Comparison of ENCODE assay signal across 16 mouse cellular contexts in the genomic region with DNA sequence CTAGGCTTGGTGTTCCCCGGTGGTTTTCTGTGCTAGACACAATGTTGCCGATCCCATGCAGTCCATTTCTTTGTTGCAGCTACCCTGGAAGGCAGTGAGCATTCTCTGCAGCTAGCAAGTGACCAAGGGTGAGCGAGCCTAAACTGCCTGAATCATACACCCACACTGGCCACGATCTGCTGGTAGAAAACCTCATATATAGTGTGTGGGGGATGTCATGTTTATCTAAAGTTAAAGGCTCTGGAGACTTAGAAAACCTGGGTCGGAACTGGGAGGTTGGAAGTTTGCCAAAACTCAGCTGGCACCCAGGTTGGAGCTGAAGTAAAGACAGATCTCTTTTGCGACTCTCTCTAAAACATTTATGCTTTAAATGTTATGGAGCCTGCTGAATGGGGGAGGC. TPM values are rescaled to one million over a fixed set of nuclear protein-coding genes. Genes with fewer than 3 reads are reported as not detected.
DNase-seq lines count a peak whose midpoint lies in the region; ATAC-seq and TF ChIP-seq lines count a peak whose summit lies in the region.
"Had no signal": no experiment of that assay in that cellular context is flagged by ENCODE, and none has a peak within 500 bp of the region (broad histone marks: within the 10 kb centered on the region; RNA-seq: fewer than 3 reads in every experiment).

No protein-coding gene starts in this region.

- H3K4me3 ChIP-seq in lung, embryonic 14.5 days (ENCODE audit: low read depth, low read length) = no peak overlapping the region
- no peak overlapping the region for H3K4me3 ChIP-seq in ES-Bruce4 (ENCODE audit: low read depth, low read length)
- no peak overlapping the region for H3K4me3 ChIP-seq in intestine, embryonic 15.5 days (replicated peaks)
- H3K4me3 ChIP-seq: forebrain, embryonic 13.5 days; liver, embryonic 13.5 days; midbrain, embryonic 15.5 days had no signal

- WGBS in lung, embryonic 14.5 days = 6% methylated on average over 6 of the region's 6 CpGs
- WGBS in intestine, embryonic 15.5 days = 18% methylated on average over 6 of the region's 6 CpGs

- no peaks in the 10 kb centered on the region for H3K9me3 ChIP-seq in lung, embryonic 14.5 days (ENCODE audit: low read depth, low read length)
- H3K9me3 ChIP-seq in ES-Bruce4 (replicated peaks; ENCODE audit: control insufficient read depth, insufficient read depth, low read length, poor library complexity, severe bottlenecking) = no peaks in the 10 kb centered on the region
- H3K9me3 ChIP-seq in intestine, embryonic 15.5 days = 0 out of 2 replicates have a peak, but pooled peaks cover 3% of the 10 kb centered on the region
- H3K9me3 ChIP-seq: forebrain, embryonic 13.5 days; liver, embryonic 13.5 days; midbrain, embryonic 15.5 days had no signal

- no peak overlapping the region for H3K27ac ChIP-seq in lung, embryonic 14.5 days (ENCODE audit: low read depth)
- H3K27ac ChIP-seq in ES-Bruce4 (ENCODE audit: insufficient read depth, low read length) = peak overlapping the region; percentile 42
- peak overlapping the region; percentile 40; the same call in 1 of the 2 replicates for H3K27ac ChIP-seq in intestine, embryonic 15.5 days
- H3K27ac ChIP-seq: forebrain, embryonic 13.5 days; liver, embryonic 13.5 days; midbrain, embryonic 15.5 days had no signal

- DNase-seq in heart, postnatal 4 days = peak; percentile 40
- no peak for DNase-seq in heart, adult 18-20 months
- peak; percentile 69 for DNase-seq in lung, embryonic 14.5 days
- DNase-seq in lung, postnatal 36 days = no peak
- DNase-seq in cerebellum, postnatal 10 days = no peak
- no peak for DNase-seq in testis, postnatal 14 days (ENCODE audit: low spot score)
- DNase-seq: gastrocnemius, postnatal 25 days; heart, postnatal 14 days; kidney, adult 18-20 months; liver, embryonic 13.5 days; thymus, postnatal 25 days had no signal

- no peak for TF ChIP-seq EP300 in ES-Bruce4 (IDR thresholded peaks at IDR 0.05; ENCODE audit: insufficient read depth, low read depth, low read length)

- ATAC-seq in lung, embryonic 14.5 days (ENCODE audit: insufficient read depth) = peak; percentile 75; the same call in 1 of the 2 replicates
- peak; percentile 60 for ATAC-seq in intestine, embryonic 15.5 days
- ATAC-seq: CD4-positive, CD25-positive, alpha-beta regulatory T cell, adult 4 months; forebrain, embryonic 13.5 days; midbrain, embryonic 15.5 days had no signal

- peaks cover 3% of the 10 kb centered on the region; the same call in 1 of the 2 replicates for H3K4me1 ChIP-seq in lung, embryonic 14.5 days (ENCODE audit: insufficient read depth)
- H3K4me1 ChIP-seq in ES-Bruce4 (ENCODE audit: control insufficient read depth, insufficient read depth, low read length) = peaks cover 5% of the 10 kb centered on the region
- peaks cover 10% of the 10 kb centered on the region for H3K4me1 ChIP-seq in intestine, embryonic 15.5 days (replicated peaks)
- H3K4me1 ChIP-seq: forebrain, embryonic 13.5 days; midbrain, embryonic 15.5 days had no signal

- no peak overlapping the region for H3K4me2 ChIP-seq in lung, embryonic 14.5 days
- no peak overlapping the region for H3K4me2 ChIP-seq in intestine, embryonic 15.5 days (replicated peaks)
- H3K4me2 ChIP-seq: forebrain, embryonic 13.5 days; liver, embryonic 13.5 days; midbrain, embryonic 15.5 days had no signal

- TF ChIP-seq CTCF in lung, embryonic 14.5 days (IDR thresholded peaks at IDR 0.05; ENCODE audit: low read depth) = no peak
- TF ChIP-seq CTCF in ES-Bruce4 (IDR thresholded peaks at IDR 0.05; ENCODE audit: low read depth, low read length) = no peak

- no peaks in the 10 kb centered on the region for H3K27me3 ChIP-seq in lung, embryonic 14.5 days (ENCODE audit: insufficient read depth, low read length)
- no peaks in the 10 kb centered on the region for H3K27me3 ChIP-seq in ES-Bruce4 (ENCODE audit: control insufficient read depth, insufficient read depth, low read length, poor library complexity, severe bottlenecking)
- no peaks in the 10 kb centered on the region for H3K27me3 ChIP-seq in intestine, embryonic 15.5 days (replicated peaks)
- H3K27me3 ChIP-seq: forebrain, embryonic 13.5 days; liver, embryonic 13.5 days; midbrain, embryonic 15.5 days had no signal

- no peaks in the 10 kb centered on the region for H3K36me3 ChIP-seq in lung, embryonic 14.5 days (ENCODE audit: insufficient read depth)
- no peaks in the 10 kb centered on the region for H3K36me3 ChIP-seq in ES-Bruce4 (ENCODE audit: control insufficient read depth, insufficient read depth, low read length, poor library complexity, severe bottlenecking)
- no peaks in the 10 kb centered on the region for H3K36me3 ChIP-seq in intestine, embryonic 15.5 days
- H3K36me3 ChIP-seq: liver, embryonic 13.5 days; midbrain, embryonic 15.5 days had no signal

- no peak for TF ChIP-seq POLR2A in ES-Bruce4 (IDR thresholded peaks at IDR 0.05; ENCODE audit: insufficient read depth, low read length)

- H3K9ac ChIP-seq in lung, embryonic 14.5 days = no peak overlapping the region
- H3K9ac ChIP-seq in ES-Bruce4 (ENCODE audit: low read depth, poor library complexity, severe bottlenecking) = peak overlapping the region; percentile 40
- H3K9ac ChIP-seq in intestine, embryonic 15.5 days = no peak overlapping the region
- H3K9ac ChIP-seq: forebrain, embryonic 13.5 days; liver, embryonic 13.5 days; midbrain, embryonic 15.5 days had no signal

RNA-seq across cellular contexts. Expression of gene Ctnnb1, which starts 10.4 kb away (rescaled TPM):
- 100 to 1,000 TPM; 632 to 676 TPM for total RNA-seq in heart, postnatal 4 days (2021)
- total RNA-seq in heart, adult 18-20 months (2021) = 100 to 1,000 TPM; 384 to 392 TPM
- 701 and 711 TPM in 2 replicates for polyA plus RNA-seq in lung, embryonic 14.5 days (2014; fragmentation: Nextera tagmentation; extraction: Ambion mirVana)
- 826 and 830 TPM in 2 replicates for polyA plus RNA-seq in ES-Bruce4 (2011; ENCODE audit: insufficient read depth, insufficient read length, low read depth, missing spikeins)
- 474 and 475 TPM in 2 replicates for polyA plus RNA-seq in intestine, embryonic 15.5 days (2015; fragmentation: Nextera tagmentation; extraction: Ambion mirVana)

Comparison
In these comparisons a context has a peak if more than half of its experiments do, and no peak if none do; other contexts are left out.
1. DNase-seq: peak in heart, postnatal 4 days (single experiment) and lung, embryonic 14.5 days (single experiment); none in heart, adult 18-20 months (0 of 2), lung, postnatal 36 days (single experiment), cerebellum, postnatal 10 days (0 of 2) and testis, postnatal 14 days (single experiment).